Mouse (Mus musculus) midbrain, embryonic 15.5 days (tissue): ENCODE measurements around the gene Nagpa. TPM values are rescaled to one million over a fixed set of nuclear protein-coding genes. Genes with fewer than 3 reads are reported as not detected.

Source experiments
- ATAC-seq: fragments of 200-750 bp; cut with Nextera tagmentation; replicated peaks from 2 replicates; pipeline ENCODE4 v1.8.0; 2017; ENCODE audit warnings: moderate TSS enrichment
- H3K27ac ChIP-seq: fragments of 300-500 bp; sonication (generic); 2 replicates; pipeline ENCODE4 v1.5.1; 2015; ENCODE audit warnings: mild to moderate bottlenecking, inconsistent platforms
- H3K27me3 ChIP-seq: fragments of 300-500 bp; sonication (generic); replicated peaks from 2 replicates; pipeline ENCODE4 v1.6.1; 2015; ENCODE audit warnings: inconsistent platforms
- H3K36me3 ChIP-seq: fragments of 300-500 bp; sonication (generic); replicated peaks from 2 replicates; pipeline ENCODE4 v1.6.1; 2015; ENCODE audit warnings: inconsistent platforms
- H3K4me1 ChIP-seq: fragments of 300-500 bp; sonication (generic); 2 replicates; pipeline ENCODE4 v1.6.1; 2015; ENCODE audit warnings: inconsistent platforms
- H3K4me2 ChIP-seq: fragments of 300-500 bp; sonication (generic); 2 replicates; pipeline ENCODE4 v1.6.1; 2015; ENCODE audit warnings: inconsistent platforms, mild to moderate bottlenecking, moderate library complexity
- H3K4me3 ChIP-seq: fragments of 300-500 bp; sonication (generic); 2 replicates; pipeline ENCODE4 v1.5.1; 2015; ENCODE audit warnings: mild to moderate bottlenecking, inconsistent platforms
- H3K9ac ChIP-seq: fragments of 300-500 bp; sonication (generic); 2 replicates; pipeline ENCODE4 v1.6.1; 2015; ENCODE audit warnings: mild to moderate bottlenecking, inconsistent platforms
- H3K9me3 ChIP-seq: fragments of 300-500 bp; sonication (generic); 2 replicates; pipeline ENCODE4 v1.6.1; 2016; ENCODE audit warnings: inconsistent platforms
- WGBS: fragments of 180-500 bp; shearing (Covaris S2); methylation state at CpG from one replicate; pipeline ENCODE4 v1.1.7; 2015; ENCODE audit warnings: mixed read lengths; 5-methylcytosine and 5-hydroxymethylcytosine counted together
- microRNA-seq: library from miRNA; unstranded; fragments of <30 nt; microRNA quantifications from one replicate; pipeline ENCODE4, GENCODE M21; 2016
- polyA plus RNA-seq: library from polyadenylated mRNA; unstranded; fragments of >200 nt; fragmentation: Nextera tagmentation; extraction: Ambion mirVana; gene quantifications from 2 replicates; pipeline ENCODE4 v1.2.1, GENCODE M21; 2015

Gene Nagpa
- polyA plus RNA-seq, 1 experiment from 2014 or later: 11.4 TPM

- 0 out of 2 replicates have a peak, but pooled peaks cover 11% of the 10 kb centered on the region for H3K27me3 ChIP-seq
- H3K4me3 ChIP-seq: peak within 1 kb of the TSS; percentile 43
- 17% methylated on average over 13 of the region's 13 CpGs for WGBS
- no peaks in the 10 kb centered on the region for H3K9me3 ChIP-seq
- H3K4me1 ChIP-seq: peaks cover 17% of the 10 kb centered on the region
- H3K27ac ChIP-seq: no peak within 1 kb of the TSS
- no peaks in the 10 kb centered on the region for H3K36me3 ChIP-seq
- H3K4me2 ChIP-seq: peak within 1 kb of the TSS; percentile 75
- peak; percentile 34 for ATAC-seq
- peak within 1 kb of the TSS; percentile 38 for H3K9ac ChIP-seq
These were observed 56.8 kb downstream of the Nagpa start, which contains the start of gene Sec14l5 for GRCm38 (mm10) chr16:5147037-5147385. Gene Sec14l5, plus strand, starts transcription at chr16:5147109.

GRCm38 (mm10) chr16:5146367-5147036 lies 57.3 kb downstream of the Nagpa start:
- Histone ChIP-seq H3K36me3 (no peaks in the 10 kb centered on the region), H3K4me3 (peak overlapping the region; percentile 43), H3K27me3 (0 out of 2 replicates have a peak, but pooled peaks cover 11% of the 10 kb centered on the region), H3K27ac (no peak overlapping the region), H3K9ac (peak overlapping the region; percentile 38), H3K4me2 (peak overlapping the region; percentile 75), H3K9me3 (no peaks in the 10 kb centered on the region), H3K4me1 (peaks cover 17% of the 10 kb centered on the region)
- peak; percentile 90 for ATAC-seq
- 2% methylated on average over 26 of the region's 26 CpGs for WGBS

GRCm38 (mm10) chr16:5145570-5145969 lies 58.2 kb downstream of the Nagpa start:
- Histone ChIP-seq H3K9me3 (no peaks in the 10 kb centered on the region), H3K27me3 (0 out of 2 replicates have a peak, but pooled peaks cover 11% of the 10 kb centered on the region), H3K4me2 (peak overlapping the region; percentile 75), H3K9ac (0 out of 2 replicates have a peak overlapping the region, but pooled peaks have one; percentile 20), H3K36me3 (no peaks in the 10 kb centered on the region), H3K4me3 (peak overlapping the region; percentile 14), H3K4me1 (peaks cover 17% of the 10 kb centered on the region), H3K27ac (no peak overlapping the region)
- peak; percentile 62 for ATAC-seq
- WGBS: 0% methylated on average over 7 of the region's 7 CpGs

Small RNAs within 50 kb of the gene (microRNA-seq; reads per million reads assigned to microRNA genes)
- not detected for gene Gm23689
- gene Gm26095: not detected
- not detected for gene Mir6364

Other genes starting within 250 kb of the Nagpa start
- 80.0 and 86.3 TPM in 2 replicates for gene Anks3, start 239.8 kb downstream of the Nagpa start, polyA plus RNA-seq
- gene Sept12, start 206.2 kb downstream of the Nagpa start, polyA plus RNA-seq: not detected in 2 replicates
- gene Smim22, start 196.7 kb downstream of the Nagpa start, polyA plus RNA-seq: 1.6 and 2.0 TPM in 2 replicates
- gene Rogdi, start 190.5 kb downstream of the Nagpa start, polyA plus RNA-seq: 157 TPM in 2 replicates
- 201 and 207 TPM in 2 replicates for gene Glyr1, start 154.1 kb downstream of the Nagpa start, polyA plus RNA-seq
- gene Ubn1, start 154.0 kb downstream of the Nagpa start, polyA plus RNA-seq: 15.1 and 16.0 TPM in 2 replicates
- gene Ppl, start 71.6 kb downstream of the Nagpa start, polyA plus RNA-seq: 0.09 and 0.39 TPM in 2 replicates
- gene Sec14l5, start 56.9 kb downstream of the Nagpa start, polyA plus RNA-seq: 0.60 and 0.83 TPM in 2 replicates
- gene AU021092, start 18.3 kb upstream of the Nagpa start, polyA plus RNA-seq: 14.8 and 15.9 TPM in 2 replicates
- 44.5 and 44.8 TPM in 2 replicates for gene Alg1, start 29.6 kb upstream of the Nagpa start, polyA plus RNA-seq
- 6.9 and 7.7 TPM in 2 replicates for gene Eef2kmt, start 52.0 kb upstream of the Nagpa start, polyA plus RNA-seq